Mouse (Mus musculus) heart, adult 2 months (tissue): ENCODE data around the gene Pfdn4.

Experiments used
- CTCF ChIP-seq: fragments of 200-600 bp; IDR thresholded peaks from 2 replicates; pipeline ENCODE4 v1.8.1; 2022; ENCODE audit warnings: antibody characterized with exemption, mild to moderate bottlenecking, moderate library complexity
- POLR2A ChIP-seq: fragments of 200-500 bp; IDR thresholded peaks from 2 replicates; pipeline ENCODE4 v1.6.1; 2011; ENCODE audit warnings: mild to moderate bottlenecking, low read depth, low read length, control low read depth; ENCODE audit not compliant: insufficient read depth

DNA sequence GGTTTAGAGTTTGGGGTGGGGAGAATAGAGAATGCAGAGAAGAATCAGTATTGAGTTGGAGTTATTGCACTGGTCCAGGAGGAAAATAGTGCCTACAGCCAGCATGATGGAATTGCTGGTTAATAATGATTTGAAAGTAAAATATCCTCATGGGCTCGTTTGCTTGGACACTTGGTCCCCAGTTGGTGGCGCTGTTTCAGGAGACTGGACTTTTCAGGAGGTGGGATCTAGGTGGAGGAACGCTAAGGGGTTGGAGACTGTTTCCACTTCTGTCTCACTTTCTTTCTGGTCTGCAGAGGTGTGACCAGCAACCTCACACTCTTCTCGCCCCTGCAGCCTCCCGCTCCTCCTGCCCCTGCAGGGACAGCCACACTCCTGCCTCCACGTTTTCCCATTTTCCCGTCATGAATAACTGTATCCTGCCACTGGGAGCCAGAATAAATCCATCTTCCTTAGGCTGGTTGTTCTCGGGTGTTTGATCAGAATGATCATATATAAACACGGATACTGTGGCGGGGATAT is 14.1 kb upstream of the Pfdn4 start:
- TF ChIP-seq CTCF (no peak), POLR2A (no peak)
